Mouse (Mus musculus) heart, adult 9 months (tissue): Measurements from ENCODE around the gene Tcea3.

ENCODE experiments used
- DNase-seq, 2 experiments: peaks; one replicate each; pipeline ENCODE4 v3.0.0; 2022; ENCODE audit warnings: low spot score in 2 of 2

Gene Tcea3

DNA sequence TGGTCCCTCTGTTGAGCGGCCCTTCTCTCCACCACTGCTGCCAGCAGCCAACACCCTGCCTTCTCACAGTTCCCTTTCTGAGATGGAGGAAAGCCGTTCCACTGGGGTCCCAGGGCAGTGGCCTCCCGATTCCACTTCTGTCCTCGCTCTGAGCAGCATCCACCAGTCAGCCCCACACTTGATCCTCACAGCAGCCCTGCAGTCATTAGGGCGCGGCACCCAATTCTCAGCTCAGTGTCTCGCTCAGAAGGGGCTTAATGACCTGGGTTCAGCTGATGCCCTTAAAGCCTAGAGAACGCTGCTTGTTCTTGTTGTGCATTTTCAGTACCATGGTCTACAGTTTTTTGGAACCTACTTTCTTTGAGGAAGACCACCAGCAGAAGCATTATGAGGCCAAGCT lies 33.6 kb downstream of the Tcea3 start:
- no peak for DNase-seq

GRCm38 (mm10) chr4:136281611-136282010 lies 34.1 kb downstream of the Tcea3 start:
- DNase-seq = no peak

DNA sequence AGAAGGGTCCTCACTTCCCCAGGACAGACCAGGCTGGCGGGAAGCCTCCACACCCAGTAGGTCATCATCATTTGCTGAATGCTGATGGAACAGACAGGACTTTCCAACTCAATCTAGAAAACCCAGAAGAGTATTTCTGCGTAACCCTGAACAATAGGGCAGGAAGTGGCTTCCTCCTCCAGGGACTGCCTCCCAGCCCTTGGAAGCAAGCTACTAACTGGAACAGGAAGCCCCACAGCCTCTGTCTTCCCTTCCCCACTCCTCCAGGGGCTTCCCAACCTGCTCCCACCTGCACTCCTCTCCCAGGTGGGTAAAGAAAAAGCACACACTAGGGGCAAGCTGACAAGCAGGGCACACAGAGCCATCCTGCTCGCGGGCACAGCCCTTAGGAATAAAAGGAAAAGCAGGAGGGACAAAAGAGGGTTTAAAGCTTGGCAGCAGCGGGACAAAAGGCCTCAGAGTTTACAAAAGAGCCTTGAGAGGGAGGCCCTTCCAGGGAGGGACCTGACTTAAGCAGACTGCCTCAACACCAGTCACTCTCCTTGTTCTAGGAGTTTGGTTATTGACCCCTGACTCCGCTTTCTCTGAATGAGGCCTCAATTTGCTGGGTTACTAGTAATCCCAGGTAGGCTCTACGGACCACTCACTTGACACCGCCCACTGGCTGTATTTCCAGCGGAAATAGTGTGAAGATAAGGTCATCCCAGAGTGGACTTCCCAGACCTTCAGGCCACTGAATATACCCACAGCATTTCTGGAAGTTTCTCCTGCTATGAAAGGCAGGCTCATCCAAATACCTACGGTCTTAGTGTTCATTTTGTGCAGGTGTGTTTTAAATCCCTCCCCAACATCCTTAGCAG lies 35.3 kb downstream of the Tcea3 start:
- peak; percentile 60 to 80 for DNase-seq

DNA sequence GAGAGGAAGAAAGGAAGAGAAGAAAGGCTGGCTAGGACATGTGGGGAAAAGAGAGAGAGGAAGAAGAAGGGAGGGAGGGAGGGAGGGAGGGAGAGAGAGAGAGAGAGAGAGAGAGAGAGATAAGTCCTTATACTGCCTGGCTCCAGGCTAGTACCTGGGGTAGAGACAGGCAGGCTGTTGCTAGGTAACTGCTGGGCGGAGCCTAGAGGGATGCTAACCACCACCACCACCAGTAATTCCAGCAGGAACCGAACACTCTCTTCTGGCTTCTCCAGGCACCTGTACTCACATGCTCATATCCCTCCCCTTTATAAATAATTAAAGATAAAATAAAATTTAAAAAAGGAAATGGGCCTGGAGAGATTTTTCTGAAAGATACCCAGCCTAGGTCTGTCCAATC lies 36.3 kb downstream of the Tcea3 start:
- no peak for DNase-seq

DNA sequence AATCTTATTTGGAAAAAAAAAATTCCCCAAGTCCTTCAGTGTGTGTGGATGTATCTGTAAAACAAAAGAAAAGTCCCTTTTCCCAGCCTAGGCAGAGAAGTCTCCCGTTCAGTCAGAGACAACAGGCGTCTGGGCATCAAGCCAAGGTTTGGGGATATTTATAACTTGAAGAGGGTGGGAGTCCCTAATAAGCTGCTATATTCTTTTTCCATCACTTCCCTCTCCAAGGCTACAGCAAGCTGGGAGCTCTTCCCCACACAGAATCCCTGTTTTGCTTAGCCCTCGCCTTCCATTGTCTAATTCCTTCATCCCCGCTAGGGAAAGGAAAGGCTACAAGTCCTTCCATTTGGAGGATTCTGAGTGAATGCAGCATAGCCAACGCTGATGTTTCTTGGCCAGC lies 36.9 kb downstream of the Tcea3 start, which contains the start of gene Zfp46:
Gene Zfp46 (plus strand): TSS at position 229 of the 400 bp plus-strand sequence.
- DNase-seq = peak; percentile 90 to 92

DNA sequence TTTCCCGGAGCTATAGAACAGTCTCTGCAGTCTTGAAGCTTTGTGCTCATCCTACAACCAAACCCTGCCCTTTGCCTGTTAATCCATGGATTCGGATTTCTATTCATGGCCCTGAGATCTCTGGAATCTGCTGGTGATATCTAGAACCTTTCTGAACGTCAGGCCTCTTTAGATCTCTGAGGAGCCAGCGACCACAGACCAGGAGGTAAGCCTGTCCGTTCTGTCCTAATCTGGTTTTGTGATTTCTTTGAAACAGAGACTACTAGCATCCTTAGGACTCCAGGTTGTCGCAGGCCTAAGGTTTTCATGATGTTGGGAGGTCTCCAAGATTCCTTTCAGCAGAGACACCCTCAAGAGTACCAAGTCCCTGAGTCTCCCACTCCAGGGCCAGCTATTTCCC lies 37.4 kb downstream of the Tcea3 start:
- no peak for DNase-seq

GRCm38 (mm10) chr4:136285348-136285810 lies 37.9 kb downstream of the Tcea3 start:
- peak; percentile 98 for DNase-seq

GRCm38 (mm10) chr4:136285811-136286371 lies 38.4 kb downstream of the Tcea3 start:
- peak; percentile 97 to 99 for DNase-seq

- no peak for DNase-seq
Measured at GRCm38 (mm10) chr4:136289918-136290780, 42.6 kb downstream of the Tcea3 start.

DNA sequence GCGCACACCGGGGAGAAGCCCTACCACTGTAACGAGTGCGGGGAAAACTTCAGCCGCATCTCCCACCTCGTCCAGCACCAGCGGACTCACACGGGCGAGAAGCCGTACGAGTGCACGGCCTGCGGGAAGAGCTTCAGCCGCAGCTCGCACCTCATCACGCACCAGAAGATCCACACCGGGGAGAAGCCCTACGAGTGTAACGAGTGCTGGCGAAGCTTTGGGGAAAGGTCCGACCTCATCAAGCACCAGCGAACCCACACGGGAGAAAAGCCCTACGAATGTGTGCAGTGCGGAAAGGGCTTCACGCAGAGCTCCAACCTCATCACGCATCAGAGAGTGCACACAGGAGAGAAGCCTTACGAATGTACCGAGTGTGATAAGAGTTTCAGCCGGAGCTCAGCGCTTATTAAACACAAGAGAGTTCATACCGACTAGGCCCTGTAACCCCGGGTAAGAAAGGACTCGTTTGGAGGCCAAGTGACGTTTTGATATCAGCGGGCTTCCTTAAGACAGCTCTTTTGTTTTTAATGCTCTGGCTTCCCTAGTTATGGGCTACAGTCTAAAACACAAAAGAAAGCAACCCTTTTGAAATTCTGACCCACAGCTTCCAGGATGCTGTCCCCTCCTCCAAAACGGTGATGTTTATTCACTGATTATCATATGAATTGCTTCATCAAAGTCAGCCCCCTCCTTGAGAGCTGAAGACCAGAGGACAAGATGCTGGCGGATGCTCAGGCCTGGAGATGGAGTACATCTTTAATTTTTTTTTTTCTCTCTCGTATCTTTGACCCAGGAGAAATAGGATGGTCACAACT lies 43.5 kb downstream of the Tcea3 start:
- DNase-seq = no peak

DNA sequence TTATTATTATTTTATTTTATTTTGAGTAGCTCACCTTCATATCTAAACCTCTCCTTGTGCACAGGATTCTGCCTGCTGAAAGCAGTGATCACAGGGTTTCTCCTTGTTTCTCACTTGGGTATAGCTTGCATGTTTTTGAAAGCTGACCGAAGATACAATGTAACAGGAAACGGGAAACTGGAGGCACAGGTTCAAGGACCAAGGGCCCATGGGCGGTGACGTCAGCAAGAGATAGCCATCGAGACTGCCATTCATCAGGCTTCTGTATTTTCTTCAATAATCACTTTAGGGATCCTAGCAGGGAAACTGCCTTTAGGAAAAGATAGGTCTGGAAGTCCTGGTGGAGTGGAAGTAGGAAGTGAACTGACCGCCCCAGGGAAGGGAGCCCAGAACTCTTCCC lies 44.2 kb downstream of the Tcea3 start:
- no peak for DNase-seq

- DNase-seq = no peak
Measured at GRCm38 (mm10) chr4:136295941-136296340, 48.4 kb downstream of the Tcea3 start.

DNA sequence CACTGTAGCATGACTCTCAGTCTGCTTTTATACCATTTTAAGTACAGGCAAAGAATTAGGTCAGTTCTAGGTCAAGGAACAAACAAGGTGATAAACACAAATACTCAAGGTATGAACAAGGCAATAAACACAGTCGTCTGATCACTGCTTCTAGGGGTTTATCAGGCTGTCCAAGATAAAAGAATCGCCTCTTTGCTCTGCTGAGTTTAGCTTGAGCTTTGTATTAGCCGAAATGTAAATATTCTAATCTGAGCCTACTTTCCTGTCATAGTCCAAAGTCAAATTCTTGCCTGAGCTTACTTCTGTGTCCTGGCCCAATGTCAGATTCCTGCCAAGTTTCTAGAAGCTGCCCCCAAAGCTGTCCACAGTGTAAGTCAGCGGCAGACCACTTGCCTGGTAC lies 54.9 kb downstream of the Tcea3 start:
- DNase-seq = no peak

DNA sequence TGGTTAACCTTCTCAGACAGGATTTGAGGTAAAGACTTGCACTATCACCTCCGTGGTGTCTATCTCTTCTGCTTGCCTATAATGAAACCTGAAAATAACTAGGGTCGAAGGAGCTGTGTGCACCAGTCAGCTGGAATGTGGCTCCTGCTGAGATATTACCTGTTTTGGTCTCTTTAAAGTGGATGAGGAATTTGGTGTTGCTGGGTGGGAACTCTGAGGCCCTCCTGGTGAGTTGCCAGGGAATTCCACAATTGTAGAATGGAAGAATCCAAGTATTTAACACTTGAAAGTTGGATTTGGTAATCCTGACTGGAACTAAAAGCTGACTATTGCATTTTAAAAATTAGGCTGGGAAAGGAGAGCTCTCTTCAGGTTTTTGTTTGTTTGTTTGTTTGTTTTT lies 56.7 kb downstream of the Tcea3 start:
- DNase-seq = no peak

DNA sequence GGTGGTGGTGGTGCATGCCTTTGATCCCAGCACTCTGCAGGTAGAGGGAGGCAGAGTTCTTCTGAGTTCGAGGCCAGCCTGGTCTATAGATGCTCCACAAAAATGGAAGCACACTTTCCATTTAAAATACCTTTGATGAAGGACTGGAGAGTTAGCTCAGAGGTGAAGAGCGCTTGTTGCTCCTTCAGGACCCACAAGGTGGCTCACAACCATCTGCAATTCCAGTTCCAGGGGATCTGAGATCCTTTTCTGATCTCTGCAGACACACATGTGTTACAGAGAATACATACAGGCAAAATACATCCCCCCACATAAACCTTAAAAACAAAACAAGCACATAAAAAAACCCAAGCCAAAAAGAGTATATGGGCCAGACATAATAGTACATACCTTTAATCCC lies 60.8 kb downstream of the Tcea3 start:
- no peak for DNase-seq

- DNase-seq = peak; percentile 44 to 49
Measured at GRCm38 (mm10) chr4:136309780-136310179, 62.3 kb downstream of the Tcea3 start.

GRCm38 (mm10) chr4:136310229-136311041 lies 62.9 kb downstream of the Tcea3 start, which contains the start of gene Hnrnpr:
Hnrnpr (plus strand) TSS chr4:136310942.
- peak; percentile 99 for DNase-seq

DNA sequence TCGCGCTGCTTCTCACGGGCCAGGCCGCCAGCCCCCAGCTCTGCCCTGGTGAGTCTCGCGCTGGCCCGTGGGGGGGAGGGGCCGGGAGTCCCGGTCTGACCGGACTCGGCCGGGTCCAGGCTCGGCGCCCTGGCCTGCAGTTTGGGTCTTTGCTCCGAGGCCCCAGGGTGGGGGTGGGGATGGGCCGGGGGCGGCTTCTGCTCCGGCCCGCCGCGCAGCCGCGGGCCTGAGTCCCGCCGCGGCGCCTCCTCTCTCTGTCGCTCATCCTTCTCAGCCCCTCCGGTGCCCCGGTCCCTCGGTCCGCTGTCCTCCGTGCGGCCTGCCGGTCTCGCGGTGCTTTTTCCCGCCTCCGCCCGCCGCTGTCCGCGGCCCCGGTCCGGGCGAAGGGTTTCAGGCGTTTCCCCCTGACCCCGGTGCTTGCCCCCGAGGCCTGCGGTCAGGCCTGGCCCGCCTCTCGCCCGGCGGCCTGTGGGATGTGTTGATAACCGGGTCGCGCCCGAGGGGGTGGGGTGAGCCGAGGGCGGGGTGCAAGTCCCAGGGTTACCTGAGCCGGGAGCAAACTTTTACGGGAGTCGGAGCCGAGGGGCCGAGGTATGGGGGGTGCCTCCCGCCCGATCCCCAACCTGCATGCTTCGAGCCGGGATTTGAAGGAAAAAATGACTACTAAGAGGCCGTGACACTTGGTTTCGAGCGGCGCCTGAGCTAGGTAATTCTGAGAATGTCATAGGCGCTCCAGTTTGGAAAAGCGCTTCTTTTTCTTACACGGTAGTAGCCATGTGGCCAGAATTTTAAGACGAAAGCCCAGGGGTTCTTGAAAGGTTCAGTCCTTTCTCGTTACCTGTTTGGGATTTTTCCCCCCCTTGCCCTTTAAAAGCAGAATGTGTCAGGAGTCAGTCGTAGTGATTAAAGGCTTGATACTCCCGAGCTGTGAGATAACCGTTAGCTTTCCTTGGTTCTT lies 63.8 kb downstream of the Tcea3 start:
- peak; percentile 40 to 58 for DNase-seq

DNA sequence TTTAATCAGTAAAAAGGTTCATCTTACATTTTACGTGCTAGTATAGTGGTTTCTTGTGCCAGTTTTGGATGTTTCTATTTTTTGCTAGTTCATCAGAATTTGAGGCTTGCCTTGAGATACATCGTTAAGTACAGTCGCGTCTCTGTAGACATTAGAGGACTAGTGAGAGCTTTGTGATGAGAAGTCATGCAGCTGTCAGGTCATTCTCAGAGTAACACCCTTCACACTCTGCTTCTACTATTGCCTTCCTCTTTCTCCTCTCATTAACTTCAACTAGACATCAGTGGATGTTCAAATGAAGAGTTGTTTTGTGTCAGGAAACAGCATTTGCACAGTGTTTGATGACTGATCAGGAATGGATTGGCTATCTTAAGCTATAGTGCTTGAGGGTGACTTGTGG lies 65.1 kb downstream of the Tcea3 start:
- DNase-seq = no peak
